Mouse (Mus musculus) liver, embryonic 14.5 days (tissue): Measurements from ENCODE around the gene Rxylt1. TPM values are rescaled to one million over a fixed set of nuclear protein-coding genes. Genes with fewer than 3 reads are reported as not detected.

Experiments
- ATAC-seq: fragments of 200-750 bp; cut with Nextera tagmentation; 2 replicates; pipeline ENCODE4 v1.8.0; 2017; ENCODE audit warnings: moderate number of reproducible peaks, mild to moderate bottlenecking, moderate library complexity; ENCODE audit not compliant: insufficient read depth
- DNase-seq, 3 experiments: peaks; one replicate each; pipeline ENCODE4 v3.0.0-alpha.2; 2012 to 2013; ENCODE audit warnings: low read depth in 3 of 3, low spot score in 3 of 3
- H3K27ac ChIP-seq: fragments of 300-500 bp; sonication (generic); 2 replicates; pipeline ENCODE4 v1.5.1; 2014; ENCODE audit warnings: moderate library complexity, mild to moderate bottlenecking, control low read depth, inconsistent platforms
- H3K27me3 ChIP-seq: fragments of 300-500 bp; sonication (generic); 2 replicates; pipeline ENCODE4 v1.6.1; 2014; ENCODE audit warnings: mild to moderate bottlenecking, low read length, moderate library complexity; ENCODE audit not compliant: control insufficient read depth, insufficient read depth
- H3K36me3 ChIP-seq: fragments of 300-500 bp; sonication (generic); replicated peaks from 2 replicates; pipeline ENCODE4 v1.6.1; 2014; ENCODE audit warnings: low read depth; ENCODE audit not compliant: control insufficient read depth, insufficient read depth
- H3K4me1 ChIP-seq, 2 experiments: fragments of 200-500 bp in 1 of 2; fragments of 300-500 bp in 1 of 2; sonication (generic) in 1 of 2; replicated peaks; 2 replicates each; pipeline ENCODE4 v1.6.1; 2012 to 2014; ENCODE audit warnings: antibody characterized with exemption in 1 of 2, inconsistent platforms in 1 of 2, low read length in 1 of 2; ENCODE audit not compliant: control insufficient read depth in 2 of 2, insufficient read depth in 2 of 2
- H3K4me2 ChIP-seq: fragments of 300-500 bp; sonication (generic); 2 replicates; pipeline ENCODE4 v1.6.1; 2014; ENCODE audit warnings: low read depth, mild to moderate bottlenecking, control low read depth, moderate library complexity
- H3K4me3 ChIP-seq, 2 experiments: fragments of 200-500 bp in 1 of 2; fragments of 300-500 bp in 1 of 2; sonication (generic) in 1 of 2; 2 replicates each; pipeline ENCODE4 v1.5.1; 2012 to 2014; ENCODE audit warnings: low read depth in 2 of 2, low read length in 2 of 2, mild to moderate bottlenecking in 2 of 2, control low read depth in 1 of 2, inconsistent platforms in 1 of 2, moderate library complexity in 1 of 2; ENCODE audit not compliant: insufficient read depth in 1 of 2
- H3K9ac ChIP-seq: fragments of 300-500 bp; sonication (generic); replicated peaks from 2 replicates; pipeline ENCODE4 v1.6.1; 2014; ENCODE audit warnings: mild to moderate bottlenecking, control low read depth, moderate library complexity
- H3K9me3 ChIP-seq: fragments of 300-500 bp; sonication (generic); 2 replicates; pipeline ENCODE4 v1.6.1; 2016; ENCODE audit warnings: low read length, mixed read lengths; ENCODE audit not compliant: control insufficient read depth
- CTCF ChIP-seq: IDR thresholded peaks from 2 replicates; pipeline ENCODE4 v1.5.1; 2016; ENCODE audit warnings: antibody characterized with exemption, low read depth, control low read depth
- EP300 ChIP-seq: IDR thresholded peaks from 2 replicates; pipeline ENCODE4 v1.6.1; 2016; ENCODE audit warnings: antibody characterized with exemption, low read depth
- WGBS: fragments of 180-500 bp; shearing (Covaris S2); extraction: QIAGEN DNeasy Blood & Tissue Kit; methylation state at CpG from one replicate; pipeline ENCODE4 v1.1.7; 2014; ENCODE audit not compliant: insufficient replicate concordance; 5-methylcytosine and 5-hydroxymethylcytosine counted together
- polyA plus RNA-seq, 2 experiments: library from polyadenylated mRNA; depleted of rRNA in 1 of 2; stranded (reverse) in 1 of 2; unstranded in 1 of 2; fragments of >200 nt; fragmentation: Nextera tagmentation in 1 of 2; extraction: Ambion mirVana in 1 of 2; gene quantifications; 2 replicates each; pipeline versions ENCODE4 v1.2.1 to v1.2.3; 2012 to 2014

The Rxylt1 gene
- 1.5 and 4.2 TPM in 2 replicates for polyA plus RNA-seq (2012; rRNA removed)
- polyA plus RNA-seq (2014; fragmentation: Nextera tagmentation; extraction: Ambion mirVana), result 12.9 and 13.6 TPM in 2 replicates

- H3K4me2 ChIP-seq, result peak within 1 kb of the TSS; percentile 75
- peak within 1 kb of the TSS; percentile 39 for H3K9ac ChIP-seq
- peak within 1 kb of the TSS; percentile 67 for H3K4me3 ChIP-seq
- H3K27ac ChIP-seq, result no peak within 1 kb of the TSS
- TF ChIP-seq CTCF (no peak), EP300 (no peak)
- 0 out of 4 replicates have a peak, but pooled peaks cover 0 to 3% of the 10 kb centered on the region in 2 experiments for H3K4me1 ChIP-seq
- ATAC-seq (peak; percentile 95), DNase-seq (peak; percentile 86 to 92 (median 88))
- H3K36me3 ChIP-seq, result no peaks in the 10 kb centered on the region
- H3K9me3 ChIP-seq, result no peaks in the 10 kb centered on the region
- no peaks in the 10 kb centered on the region for H3K27me3 ChIP-seq
- WGBS, result 1% methylated on average over 43 of the region's 48 CpGs
Observed at GRCm38 (mm10) chr10:122096980-122097844, at the start of gene Rxylt1. Rxylt1 (minus strand) TSS chr10:122097371.

- DNase-seq (no peak), ATAC-seq (no peak)
- H3K4me2 ChIP-seq, result no peak overlapping the region
- no peak overlapping the region for H3K27ac ChIP-seq
- H3K27me3 ChIP-seq, result no peaks in the 10 kb centered on the region
- H3K4me1 ChIP-seq, result peaks cover 0 to 2% of the 10 kb centered on the region in 2 experiments; a peak in 1 of 4 replicates
- TF ChIP-seq CTCF (no peak), EP300 (no peak)
- no peaks in the 10 kb centered on the region for H3K9me3 ChIP-seq
- 81% methylated on average over 21 of the region's 21 CpGs for WGBS
- H3K36me3 ChIP-seq, result no peaks in the 10 kb centered on the region
- H3K4me3 ChIP-seq, result no peak overlapping the region
- no peak overlapping the region for H3K9ac ChIP-seq
Observed at GRCm38 (mm10) chr10:122121290-122121970, 24.3 kb upstream of the Rxylt1 start.

GRCm38 (mm10) chr10:122120500-122121289 lies 23.5 kb upstream of the Rxylt1 start:
- DNase-seq (no peak), ATAC-seq (no peak)
- Histone ChIP-seq H3K4me1 (peaks cover 0 to 2% of the 10 kb centered on the region in 2 experiments; a peak in 1 of 4 replicates), H3K9me3 (no peaks in the 10 kb centered on the region), H3K4me3 (no peak overlapping the region), H3K4me2 (no peak overlapping the region), H3K9ac (no peak overlapping the region), H3K27me3 (no peaks in the 10 kb centered on the region), H3K27ac (no peak overlapping the region), H3K36me3 (no peaks in the 10 kb centered on the region)
- 73% methylated on average over 16 of the region's 16 CpGs for WGBS
- TF ChIP-seq CTCF, result no peak
- TF ChIP-seq EP300, result no peak

GRCm38 (mm10) chr10:122119451-122119850 lies 22.3 kb upstream of the Rxylt1 start:
- no peak overlapping the region for H3K27ac ChIP-seq
- H3K4me2 ChIP-seq, result no peak overlapping the region
- H3K4me3 ChIP-seq, result no peak overlapping the region
- ATAC-seq, result no peak
- DNase-seq, result no peak
- H3K9ac ChIP-seq, result no peak overlapping the region
- no peaks in the 10 kb centered on the region for H3K27me3 ChIP-seq
- H3K36me3 ChIP-seq, result no peaks in the 10 kb centered on the region
- H3K4me1 ChIP-seq, result peaks cover 0 to 2% of the 10 kb centered on the region in 2 experiments; a peak in 1 of 4 replicates
- no peaks in the 10 kb centered on the region for H3K9me3 ChIP-seq
- TF ChIP-seq CTCF (no peak), EP300 (no peak)
- WGBS, result 22% methylated on average over 6 of the region's 6 CpGs
